Mouse (Mus musculus) regulatory T cell (primary cell): ENCODE measurements around the gene Icam5.
"Not testable (repeated sequence)": the region's sequence is repeated elsewhere in the genome, so short reads cannot be mapped to it uniquely, and the experiment has no call there.

Experiments used
- in situ Hi-C: fragments of 300-600 bp; cut with MboI, MseI; formaldehyde crosslinking; loops from one replicate; pipeline ENCODE4 v1.15.1; 2025; ENCODE audit warnings: high pct_unique_total_duplicates

Icam5 gene

GRCm38 (mm10) chr9:21033136-21033535 is 1.3 kb downstream of the Icam5 start:
- in situ Hi-C loops, result loop anchor here (5.0 kb wide), 1 partner anchor 114 kb away; the partner anchor contains the start of gene Cdc37

DNA sequence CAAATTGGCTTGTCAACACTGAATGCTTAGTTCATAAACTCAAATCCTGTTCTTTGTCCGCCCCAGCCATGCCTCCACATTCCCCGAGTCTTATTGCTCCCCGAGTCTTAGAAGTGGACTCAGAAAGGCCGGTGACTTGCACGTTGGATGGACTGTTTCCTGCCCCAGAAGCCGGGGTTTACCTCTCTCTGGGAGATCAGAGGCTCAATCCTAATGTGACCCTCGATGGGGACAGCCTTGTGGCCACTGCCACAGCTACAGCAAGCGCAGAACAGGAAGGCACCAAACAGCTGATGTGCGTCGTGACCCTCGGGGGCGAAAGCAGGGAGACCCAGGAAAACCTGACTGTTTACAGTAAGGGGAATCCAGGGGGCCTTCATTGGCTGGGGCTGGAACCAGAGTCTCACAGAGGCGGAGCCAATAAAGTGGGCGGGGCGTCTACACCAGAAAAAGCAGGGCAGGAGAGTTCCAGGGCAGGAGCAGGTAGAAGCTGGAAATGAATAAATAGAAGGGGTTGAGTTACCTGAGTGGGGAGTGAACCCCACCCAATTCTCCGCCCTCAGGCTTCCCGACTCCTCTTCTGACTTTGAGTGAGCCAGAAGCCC is 2.7 kb downstream of the Icam5 start:
- in situ Hi-C loops, result loop anchor here (5.0 kb wide), 1 partner anchor 113 kb away; the partner anchor contains the start of gene Cdc37

- in situ Hi-C loops, result no loop called here
Observed at GRCm38 (mm10) chr9:21035586-21035985, 3.7 kb downstream of the Icam5 start.

- in situ Hi-C loops, result no loop called here
Observed at GRCm38 (mm10) chr9:21036161-21036560, 4.3 kb downstream of the Icam5 start.

DNA sequence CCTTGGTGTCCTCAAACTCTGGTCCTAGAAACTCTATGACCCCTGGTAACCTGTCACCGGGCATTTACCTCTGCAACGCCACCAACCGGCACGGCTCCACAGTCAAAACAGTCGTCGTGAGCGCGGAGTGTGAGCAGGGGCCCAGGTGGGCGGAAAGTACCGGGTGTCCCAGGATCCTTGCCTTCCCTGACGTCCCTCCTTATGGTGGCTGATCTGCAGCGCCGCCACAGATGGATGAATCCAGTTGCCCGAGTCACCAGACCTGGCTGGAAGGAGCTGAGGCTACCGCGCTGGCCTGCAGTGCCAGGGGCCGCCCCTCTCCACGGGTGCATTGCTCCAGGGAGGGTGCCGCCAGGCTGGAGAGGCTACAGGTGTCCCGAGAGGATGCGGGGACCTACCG is 4.8 kb downstream of the Icam5 start:
- in situ Hi-C loops, result no loop called here

DNA sequence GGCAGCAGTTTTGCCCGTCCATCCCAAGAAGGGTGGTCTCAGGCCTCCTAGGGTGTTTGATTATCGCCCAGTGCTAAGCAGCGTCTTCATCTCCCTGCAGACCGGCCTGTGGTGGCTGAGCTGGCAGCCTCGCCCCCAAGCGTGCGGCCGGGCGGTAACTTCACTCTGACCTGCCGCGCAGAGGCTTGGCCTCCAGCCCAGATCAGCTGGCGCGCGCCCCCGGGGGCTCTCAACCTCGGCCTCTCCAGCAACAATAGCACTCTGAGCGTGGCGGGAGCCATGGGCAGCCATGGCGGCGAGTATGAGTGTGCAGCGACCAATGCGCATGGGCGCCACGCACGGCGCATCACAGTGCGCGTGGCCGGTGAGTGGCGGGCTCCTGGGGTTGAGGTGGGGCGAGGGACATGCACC is 5.6 kb downstream of the Icam5 start:
- in situ Hi-C loops, result no loop called here

GRCm38 (mm10) chr9:21039779-21040178 is 7.9 kb downstream of the Icam5 start:
- in situ Hi-C loops, result no loop called here

GRCm38 (mm10) chr9:21041308-21041707 is 9.4 kb downstream of the Icam5 start:
- in situ Hi-C loops, result no loop called here

DNA sequence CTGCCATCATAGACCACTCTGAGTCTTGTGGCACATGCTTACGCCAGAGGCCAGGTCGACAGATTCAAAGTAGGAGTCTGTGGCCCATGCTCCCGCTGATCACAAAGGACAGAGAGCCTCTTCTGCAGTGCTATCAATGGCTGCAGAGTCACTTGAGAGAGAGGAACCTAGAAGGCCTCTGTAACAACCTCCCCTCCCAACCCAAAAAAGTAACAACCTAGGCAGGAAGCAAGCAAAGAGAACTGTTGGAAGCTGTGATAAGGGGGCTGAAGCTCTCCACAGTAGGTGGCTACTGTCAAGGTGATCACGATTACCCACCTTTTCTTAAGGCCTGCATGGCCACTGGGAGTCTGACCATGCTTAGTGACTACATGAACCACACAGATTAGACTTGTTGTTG is 11.7 kb downstream of the Icam5 start:
- in situ Hi-C loops, result no loop called here

DNA sequence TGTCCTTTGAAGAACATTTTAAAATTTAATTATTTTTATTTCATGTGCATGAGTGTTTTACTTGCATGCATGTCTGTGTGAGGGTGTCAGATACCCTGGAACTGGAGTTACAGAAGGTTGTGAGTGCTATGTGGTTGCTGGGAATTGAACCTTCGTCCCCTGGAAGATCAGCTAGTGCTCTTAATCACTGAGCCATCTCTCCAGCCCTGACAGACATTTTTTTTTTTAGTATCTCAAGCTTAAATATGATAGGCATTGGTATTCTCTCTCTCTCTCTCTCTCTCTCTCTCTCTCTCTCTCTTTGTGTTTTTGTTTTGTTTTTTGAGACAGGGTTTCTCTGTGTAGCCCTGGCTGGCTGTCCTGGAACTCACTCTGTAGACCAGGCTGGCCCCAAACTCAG is 12.9 kb downstream of the Icam5 start:
- in situ Hi-C loops, result not testable (repeated sequence)

- in situ Hi-C loops, result no loop called here
Observed at GRCm38 (mm10) chr9:21045235-21045634, 13.4 kb downstream of the Icam5 start.

GRCm38 (mm10) chr9:21051578-21051977 is 19.7 kb downstream of the Icam5 start:
- in situ Hi-C loops, result no loop called here

GRCm38 (mm10) chr9:21062928-21063327 is 31.1 kb downstream of the Icam5 start:
- in situ Hi-C loops, result no loop called here

DNA sequence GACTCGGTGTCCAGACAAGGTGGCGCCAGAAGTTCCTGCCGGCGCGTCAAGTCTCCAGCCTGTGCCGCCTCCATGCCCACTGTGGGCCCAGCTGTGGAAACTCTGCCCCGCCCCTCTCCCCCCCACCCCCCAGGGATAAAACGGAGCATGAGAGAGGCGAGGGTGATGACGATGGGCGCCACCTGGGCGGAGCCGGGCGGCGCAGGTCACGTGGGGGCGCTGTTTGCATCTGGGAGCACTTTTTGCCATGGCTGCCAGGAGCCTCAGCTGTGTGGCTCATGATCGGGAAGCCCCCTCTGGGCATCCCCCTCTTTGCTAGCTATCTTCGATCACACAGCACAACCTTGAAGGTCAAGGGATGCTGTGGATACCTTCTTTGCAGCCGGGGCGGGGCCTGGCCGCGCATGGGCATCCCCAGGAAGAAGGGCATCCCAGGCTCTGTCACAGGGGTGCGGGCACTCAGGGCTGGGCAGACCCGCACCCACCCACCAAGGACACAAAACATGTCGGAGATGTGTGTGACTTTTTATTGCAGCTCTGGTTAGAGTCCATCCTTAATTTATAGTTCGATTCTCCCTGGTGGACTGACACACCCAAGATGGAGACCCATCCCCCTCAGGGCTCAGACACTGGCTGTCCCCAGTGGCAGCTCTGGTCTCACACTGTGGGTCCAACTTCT is 35.3 kb downstream of the Icam5 start, which contains the start of gene Zglp1:
Zglp1 (minus strand) TSS at position 88 of the 679 bp plus-strand sequence.
- in situ Hi-C loops, result no loop called here

DNA sequence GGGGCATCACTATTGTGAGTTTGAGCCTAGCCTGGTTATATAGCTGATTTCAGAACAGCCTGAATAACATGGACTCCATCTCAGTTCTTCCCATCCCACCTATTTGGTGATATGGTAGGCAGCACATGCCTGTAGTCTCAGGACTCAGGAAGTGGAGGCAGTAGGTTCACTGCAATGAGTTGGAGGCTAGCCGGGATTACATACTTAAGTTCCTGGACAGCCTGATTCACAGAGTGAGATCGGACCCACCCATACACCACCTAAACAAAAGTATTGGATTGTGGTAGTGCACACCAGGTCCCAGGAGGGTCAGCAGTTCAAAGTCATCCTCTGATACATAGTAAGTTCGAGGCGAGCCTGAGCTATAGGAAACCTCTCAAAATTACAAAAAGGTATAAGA is 40.8 kb downstream of the Icam5 start:
- in situ Hi-C loops, result no loop called here

DNA sequence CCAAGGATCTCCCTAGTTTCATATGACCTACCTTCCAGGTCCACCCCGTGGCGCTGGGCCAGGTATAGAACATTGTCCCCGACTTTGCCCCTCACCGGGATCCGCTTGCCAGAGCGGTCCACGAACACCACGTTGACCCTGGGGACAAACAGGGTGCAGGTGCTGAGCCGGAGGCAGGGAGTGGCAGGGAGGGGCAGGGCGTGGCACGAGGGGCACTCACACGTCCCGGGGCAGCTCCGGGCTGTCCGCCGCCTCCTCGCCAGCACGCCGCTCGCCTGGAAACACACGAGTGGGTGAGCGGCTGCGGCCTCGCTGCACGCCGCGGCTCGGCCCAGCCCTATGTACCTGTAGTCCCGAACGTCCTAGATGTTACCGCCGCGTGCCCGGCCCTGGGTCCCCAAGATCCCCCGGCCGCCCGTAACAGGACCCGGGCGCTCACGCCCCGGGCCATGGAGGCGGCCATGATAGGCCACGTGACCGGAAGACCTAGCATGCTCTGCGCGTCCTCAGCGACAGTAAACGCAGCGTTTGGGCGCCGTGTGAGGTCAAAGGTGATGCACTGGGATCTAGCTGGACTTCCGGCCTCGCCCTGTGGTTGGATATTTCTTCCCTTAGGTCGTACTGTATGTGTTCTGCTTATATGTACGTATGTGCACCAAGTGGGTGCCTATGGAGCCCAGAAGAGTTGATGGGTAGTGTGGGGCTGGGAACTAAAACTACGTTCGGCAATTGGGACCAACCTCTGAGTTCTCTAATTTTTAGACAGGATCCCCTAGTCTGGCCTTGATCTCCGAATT is 41.4 kb downstream of the Icam5 start, which contains the start of the genes Gm49373 and Fdx1l:
Gm49373 (minus strand) TSS at position 53 of the 797 bp plus-strand sequence.
Fdx1l (minus strand) TSS at position 571 of the 797 bp plus-strand sequence.
- in situ Hi-C loops, result no loop called here

GRCm38 (mm10) chr9:21074173-21074572 is 42.3 kb downstream of the Icam5 start:
- in situ Hi-C loops, result no loop called here

- in situ Hi-C loops, result no loop called here
Observed at GRCm38 (mm10) chr9:21075625-21076024, 43.8 kb downstream of the Icam5 start.

DNA sequence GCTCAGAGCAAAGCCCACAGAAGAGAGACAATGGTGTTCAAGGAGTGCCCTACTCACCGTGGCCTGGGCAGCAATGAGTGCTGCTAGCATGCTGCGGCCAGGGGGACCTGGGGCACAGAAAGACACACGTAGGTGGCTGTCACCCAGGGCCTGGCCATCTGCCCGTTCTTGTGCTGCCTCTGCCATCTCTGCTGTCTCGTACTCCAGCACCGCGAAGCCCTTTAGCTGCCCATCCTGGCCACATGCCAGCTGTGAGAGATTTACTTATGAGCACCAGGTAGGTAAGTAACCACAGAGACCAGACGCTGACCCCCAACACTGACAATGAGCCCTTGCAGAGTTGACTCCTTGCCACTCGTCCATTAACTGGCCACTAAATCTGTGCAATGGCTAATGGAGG is 49.3 kb downstream of the Icam5 start:
- in situ Hi-C loops, result no loop called here

DNA sequence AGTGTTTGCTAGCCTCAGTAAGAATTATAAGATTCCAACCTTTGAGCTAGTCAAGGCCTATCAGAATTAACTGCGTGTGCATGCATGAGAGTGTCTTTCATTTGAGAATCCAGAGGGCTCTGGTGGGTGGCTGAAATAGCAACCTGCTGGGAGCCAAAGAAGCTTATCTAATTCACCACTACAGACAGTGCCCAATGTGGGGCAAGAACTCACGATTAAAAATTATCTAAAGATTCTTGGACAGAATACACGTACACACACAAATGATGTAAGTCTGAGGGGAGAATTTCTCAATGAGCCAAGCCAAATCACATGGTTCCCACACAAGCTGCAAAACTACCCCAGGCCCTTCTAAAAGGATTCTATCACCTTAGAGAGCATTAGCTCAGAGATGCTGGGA is 51.5 kb downstream of the Icam5 start:
- in situ Hi-C loops, result no loop called here
